Mouse (Mus musculus): ENCODE data around the gene Sox11. TPM values are rescaled to one million over a fixed set of nuclear protein-coding genes. Genes with fewer than 3 reads are reported as not detected.

The Sox11 gene
- polyA plus RNA-seq, 1 experiment, result 273 TPM

DNA sequence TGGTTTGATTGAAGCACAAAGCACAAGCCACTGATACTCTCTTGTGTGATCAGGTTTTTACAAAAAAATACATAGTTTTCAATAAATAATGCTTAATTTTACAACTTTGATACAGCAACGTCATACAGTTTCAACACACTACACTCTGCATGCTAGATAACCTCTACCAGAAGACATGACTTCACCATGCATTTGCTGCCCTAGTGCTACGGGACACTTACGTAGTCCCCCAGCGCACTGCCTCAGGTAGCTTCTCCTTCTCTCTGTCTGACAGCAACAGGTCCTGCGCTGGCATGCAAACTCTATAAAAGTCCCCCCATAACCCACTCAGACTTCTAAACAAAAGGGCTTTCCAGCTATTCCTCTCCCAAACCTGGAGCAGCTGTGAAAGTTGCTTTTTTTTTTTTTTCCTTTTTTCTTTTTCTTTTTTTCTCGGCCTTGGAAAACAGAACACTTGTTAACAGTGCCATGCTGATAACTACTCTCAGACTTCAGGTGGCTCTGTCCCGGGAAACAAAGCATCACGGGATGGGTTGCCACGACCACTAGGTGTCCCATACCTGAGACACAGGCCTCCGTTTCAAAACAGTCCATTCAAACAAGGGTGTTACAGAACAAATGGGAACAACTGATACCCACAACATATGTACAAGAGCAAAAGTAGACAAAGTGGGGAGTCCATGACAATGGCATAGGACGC is 6.9 kb downstream of the Sox11 start:
- peak; percentile 72 for DNase-seq (ENCODE audit: low read depth)
- TF ChIP-seq CTCF (IDR thresholded peaks at IDR 0.05; ENCODE audit: borderline replicate concordance, extremely low read depth, insufficient read depth, insufficient read length), result peak; percentile 34; the same call in 1 of the 2 replicates
- TF ChIP-seq POLR2A (IDR thresholded peaks at IDR 0.05; ENCODE audit: borderline replicate concordance, extremely low read depth, insufficient read depth, insufficient read length, poor library complexity, severe bottlenecking), result no peak

DNA sequence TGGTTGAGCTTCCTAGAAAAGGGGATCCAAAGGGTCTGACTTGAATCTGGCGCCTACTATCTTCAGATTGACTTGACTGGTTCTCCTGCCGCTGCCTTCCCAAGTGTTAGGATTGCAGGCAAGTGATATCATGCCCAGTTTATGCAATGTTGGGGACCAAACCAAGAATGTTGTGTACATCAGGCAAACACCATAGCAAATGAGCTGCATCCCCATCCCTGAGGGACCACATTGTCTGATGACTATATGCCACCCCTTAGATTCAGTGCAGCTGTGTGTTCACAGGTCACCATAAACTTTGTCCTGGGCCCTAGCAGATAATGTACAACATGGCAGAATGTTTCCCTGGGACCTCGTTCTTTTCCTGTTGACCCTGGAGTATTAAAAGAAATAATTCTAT is 8.8 kb downstream of the Sox11 start:
- DNase-seq (ENCODE audit: low read depth), result peak; percentile 33
- no peak for TF ChIP-seq POLR2A (IDR thresholded peaks at IDR 0.05; ENCODE audit: borderline replicate concordance, extremely low read depth, insufficient read depth, insufficient read length, poor library complexity, severe bottlenecking)
- TF ChIP-seq CTCF (IDR thresholded peaks at IDR 0.05; ENCODE audit: borderline replicate concordance, extremely low read depth, insufficient read depth, insufficient read length), result no peak

DNA sequence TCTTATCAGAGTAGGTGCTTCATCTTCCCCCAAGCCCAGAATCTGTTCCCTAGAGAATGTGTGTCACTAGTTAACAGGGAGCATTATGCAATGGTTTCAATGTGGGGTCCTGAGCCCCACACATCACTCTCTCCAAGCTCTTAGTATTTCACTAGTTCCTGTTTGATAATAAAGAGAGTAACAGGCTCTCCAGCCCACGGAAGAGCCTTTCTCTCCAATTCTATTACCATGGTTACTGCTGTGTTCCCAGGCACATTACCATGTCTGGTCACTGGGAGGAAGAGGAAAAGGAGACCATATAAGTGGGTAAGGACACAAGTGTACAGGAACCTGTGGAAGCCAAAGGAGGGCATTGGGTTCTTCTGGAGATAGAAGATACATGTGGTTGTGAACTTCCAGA is 19.0 kb downstream of the Sox11 start:
- TF ChIP-seq POLR2A (IDR thresholded peaks at IDR 0.05; ENCODE audit: borderline replicate concordance, extremely low read depth, insufficient read depth, insufficient read length, poor library complexity, severe bottlenecking) (no peak), CTCF (IDR thresholded peaks at IDR 0.05; ENCODE audit: borderline replicate concordance, extremely low read depth, insufficient read depth, insufficient read length) (no peak)
- no peak for DNase-seq (ENCODE audit: low read depth)

DNA sequence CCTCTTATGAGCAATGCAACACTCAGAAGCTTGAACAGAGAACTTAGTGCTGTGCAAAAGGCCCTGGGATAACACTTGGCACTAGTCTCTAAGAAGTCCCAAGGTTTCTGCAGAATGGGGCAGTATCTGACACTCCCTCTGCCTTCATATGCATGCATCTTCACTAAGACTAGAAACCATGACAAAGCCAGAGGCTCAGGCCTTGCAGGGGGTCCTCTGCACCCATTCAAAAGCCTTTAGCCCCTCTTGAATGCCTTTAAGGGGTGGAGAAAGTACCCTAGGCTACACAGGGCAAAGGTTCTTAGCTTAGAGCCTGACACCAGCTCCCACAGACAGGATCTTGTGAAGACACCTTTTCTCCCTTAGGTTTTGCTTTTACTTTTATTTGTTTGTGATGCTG is 21.7 kb downstream of the Sox11 start:
- no peak for DNase-seq (ENCODE audit: low read depth)
- TF ChIP-seq CTCF (IDR thresholded peaks at IDR 0.05; ENCODE audit: borderline replicate concordance, extremely low read depth, insufficient read depth, insufficient read length) (no peak), POLR2A (IDR thresholded peaks at IDR 0.05; ENCODE audit: borderline replicate concordance, extremely low read depth, insufficient read depth, insufficient read length, poor library complexity, severe bottlenecking) (no peak)

DNA sequence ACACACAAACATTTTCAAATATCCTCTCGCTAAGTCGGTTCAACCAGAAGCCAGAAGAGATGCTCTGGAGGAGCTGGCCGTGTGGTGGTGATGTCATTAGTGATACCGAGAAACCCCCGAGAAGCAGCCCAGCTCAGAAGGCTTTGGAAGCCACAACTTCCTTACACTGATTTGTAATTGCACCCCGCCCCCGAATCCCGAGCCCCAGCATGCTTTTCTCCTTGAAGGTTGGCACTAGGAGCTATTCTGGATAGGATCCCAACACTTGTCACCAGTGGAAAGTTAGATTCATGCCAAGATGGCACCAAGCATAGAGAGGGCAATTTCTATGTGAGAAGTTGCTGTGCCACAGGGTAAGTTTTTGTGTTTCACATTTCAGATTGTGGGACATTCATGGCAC is 29.4 kb downstream of the Sox11 start:
- peak; percentile 71 for DNase-seq (ENCODE audit: low read depth)
- no peak for TF ChIP-seq POLR2A (IDR thresholded peaks at IDR 0.05; ENCODE audit: borderline replicate concordance, extremely low read depth, insufficient read depth, insufficient read length, poor library complexity, severe bottlenecking)
- TF ChIP-seq CTCF (IDR thresholded peaks at IDR 0.05; ENCODE audit: borderline replicate concordance, extremely low read depth, insufficient read depth, insufficient read length), result no peak

DNA sequence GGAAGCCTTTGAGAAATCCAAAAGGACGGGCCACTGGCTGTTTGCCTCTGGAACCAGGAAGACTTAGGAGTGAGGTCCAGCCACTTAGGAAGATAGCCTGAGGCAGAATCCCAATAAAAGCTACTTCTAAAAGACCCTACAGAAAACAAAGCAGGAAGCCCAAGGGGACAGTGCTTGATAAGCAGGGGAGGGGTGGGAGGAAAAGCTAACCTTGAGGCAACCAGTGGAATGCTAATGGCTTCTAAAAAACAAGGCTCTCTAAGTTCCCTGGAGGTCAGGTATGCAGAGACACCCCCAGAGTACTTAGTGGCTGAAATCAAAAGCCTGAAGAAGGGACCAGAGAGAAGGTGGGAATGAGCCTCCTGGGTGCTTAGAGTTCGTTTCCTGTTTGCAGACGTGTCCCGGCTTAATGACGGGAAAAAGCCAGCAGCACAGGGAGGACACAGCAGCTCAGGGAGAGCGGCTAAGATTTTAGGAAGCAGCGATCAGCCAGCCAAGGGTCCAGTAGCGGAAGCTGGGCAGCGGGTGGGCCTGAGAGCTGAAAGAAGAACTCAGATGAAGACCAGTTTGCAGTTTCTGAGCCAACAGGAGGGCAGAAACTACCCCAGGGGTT is 30.4 kb downstream of the Sox11 start:
- DNase-seq (ENCODE audit: low read depth), result no peak
- no peak for TF ChIP-seq CTCF (IDR thresholded peaks at IDR 0.05; ENCODE audit: borderline replicate concordance, extremely low read depth, insufficient read depth, insufficient read length)
- no peak for TF ChIP-seq POLR2A (IDR thresholded peaks at IDR 0.05; ENCODE audit: borderline replicate concordance, extremely low read depth, insufficient read depth, insufficient read length, poor library complexity, severe bottlenecking)

DNA sequence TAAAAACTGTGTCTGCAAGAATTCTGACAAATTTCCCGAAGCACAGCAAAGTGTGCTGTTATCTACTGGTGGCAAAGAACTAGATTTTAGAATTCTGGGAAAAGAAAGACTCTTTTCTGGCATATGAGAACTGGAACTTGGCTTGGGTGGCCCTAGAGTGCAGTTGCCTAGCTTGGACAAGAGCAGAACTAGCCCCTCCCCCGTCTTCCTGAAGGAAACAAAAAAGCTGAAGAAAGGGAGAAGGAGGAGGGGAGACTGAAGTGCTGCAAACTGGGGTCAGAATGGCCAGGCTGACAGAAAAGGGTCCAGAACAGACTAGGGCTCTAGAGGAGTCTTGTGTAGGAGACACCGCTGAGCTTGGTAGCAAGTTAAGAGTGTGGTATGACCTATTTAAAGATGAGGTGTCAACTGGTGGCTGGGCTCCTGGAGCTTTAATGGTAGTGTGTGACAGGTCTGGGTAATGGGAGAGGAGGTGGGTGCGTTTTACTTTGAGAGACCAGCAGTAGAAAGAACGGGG is 31.0 kb downstream of the Sox11 start:
- TF ChIP-seq CTCF (IDR thresholded peaks at IDR 0.05; ENCODE audit: borderline replicate concordance, extremely low read depth, insufficient read depth, insufficient read length) (no peak), POLR2A (IDR thresholded peaks at IDR 0.05; ENCODE audit: borderline replicate concordance, extremely low read depth, insufficient read depth, insufficient read length, poor library complexity, severe bottlenecking) (no peak)
- peak; percentile 31 for DNase-seq (ENCODE audit: low read depth)

DNA sequence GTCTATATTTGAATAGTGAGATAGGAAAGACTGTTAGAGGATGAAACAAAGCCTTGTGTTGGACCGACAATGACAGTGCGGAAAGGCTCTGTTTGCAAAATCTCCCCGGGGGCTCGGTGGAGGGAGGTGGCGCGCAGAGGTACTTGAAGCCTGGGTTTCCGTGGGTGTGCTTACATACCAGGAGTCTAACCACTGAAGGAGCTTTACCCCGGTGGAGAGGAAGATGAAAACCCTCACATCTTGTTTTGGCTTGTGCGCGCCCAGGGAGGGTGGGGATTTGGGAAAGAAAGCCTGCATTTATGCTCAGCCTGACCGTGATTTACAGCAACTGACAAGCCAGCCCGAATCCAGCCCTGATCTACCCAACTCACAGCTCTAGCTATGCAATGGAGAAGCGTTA is 31.7 kb downstream of the Sox11 start:
- no peak for DNase-seq (ENCODE audit: low read depth)
- no peak for TF ChIP-seq POLR2A (IDR thresholded peaks at IDR 0.05; ENCODE audit: borderline replicate concordance, extremely low read depth, insufficient read depth, insufficient read length, poor library complexity, severe bottlenecking)
- no peak for TF ChIP-seq CTCF (IDR thresholded peaks at IDR 0.05; ENCODE audit: borderline replicate concordance, extremely low read depth, insufficient read depth, insufficient read length)

DNA sequence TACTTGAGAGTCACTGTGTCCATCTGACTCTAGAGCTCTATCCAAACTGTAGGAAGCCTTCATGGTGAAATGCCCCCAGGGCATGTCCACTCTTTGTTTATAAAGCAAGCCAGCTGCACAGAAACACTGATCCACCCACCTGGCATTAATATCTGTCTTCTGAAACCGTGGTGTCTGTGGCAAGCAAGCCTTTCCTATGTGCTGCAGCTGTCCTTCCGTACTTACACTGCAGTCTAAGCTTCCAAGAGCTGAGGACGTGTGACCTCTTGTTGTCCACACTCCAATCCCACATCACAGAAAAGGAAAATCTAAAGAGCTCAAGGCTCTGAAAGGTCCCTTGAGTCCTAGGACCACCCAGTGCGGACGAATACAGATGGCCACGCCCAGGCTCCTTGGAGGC is 32.4 kb downstream of the Sox11 start:
- TF ChIP-seq POLR2A (IDR thresholded peaks at IDR 0.05; ENCODE audit: borderline replicate concordance, extremely low read depth, insufficient read depth, insufficient read length, poor library complexity, severe bottlenecking) (no peak), CTCF (IDR thresholded peaks at IDR 0.05; ENCODE audit: borderline replicate concordance, extremely low read depth, insufficient read depth, insufficient read length) (no peak)
- DNase-seq (ENCODE audit: low read depth), result no peak

DNA sequence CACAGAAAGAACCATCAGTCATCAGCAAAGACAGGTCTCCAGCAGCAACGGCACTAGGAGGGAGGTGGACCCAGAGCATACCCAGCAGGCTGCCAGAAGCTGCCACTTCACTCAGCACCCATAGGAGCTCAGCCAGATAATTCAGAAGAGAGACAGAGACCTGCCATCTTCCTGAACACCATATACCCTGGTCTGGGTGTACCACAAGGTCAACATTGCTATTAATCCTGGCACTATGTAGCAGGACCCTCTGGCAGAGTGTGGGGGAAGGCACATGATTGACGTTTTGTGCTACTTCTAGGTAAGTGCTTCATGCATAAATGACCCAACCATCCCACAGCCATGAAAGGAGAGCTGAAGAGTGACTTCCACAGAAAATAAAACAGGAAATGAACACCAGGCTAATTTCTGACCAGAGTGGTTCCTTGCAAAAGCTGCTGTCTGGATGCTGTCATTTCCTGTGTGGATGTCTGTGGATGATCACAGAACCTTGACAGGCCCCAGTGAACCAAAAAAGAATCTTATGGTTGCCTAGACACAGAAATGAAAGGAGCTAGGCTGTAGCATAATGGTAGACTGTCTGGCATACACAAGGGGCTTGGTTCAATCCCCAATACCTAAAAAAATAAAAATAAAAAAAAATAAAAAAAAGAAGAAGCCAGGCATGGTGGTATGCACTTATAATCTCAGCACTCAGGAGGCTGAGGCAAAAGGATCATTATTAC is 37.5 kb downstream of the Sox11 start:
- peak; percentile 17 for DNase-seq (ENCODE audit: low read depth)
- no peak for TF ChIP-seq CTCF (IDR thresholded peaks at IDR 0.05; ENCODE audit: borderline replicate concordance, extremely low read depth, insufficient read depth, insufficient read length)
- TF ChIP-seq POLR2A (IDR thresholded peaks at IDR 0.05; ENCODE audit: borderline replicate concordance, extremely low read depth, insufficient read depth, insufficient read length, poor library complexity, severe bottlenecking), result no peak

DNA sequence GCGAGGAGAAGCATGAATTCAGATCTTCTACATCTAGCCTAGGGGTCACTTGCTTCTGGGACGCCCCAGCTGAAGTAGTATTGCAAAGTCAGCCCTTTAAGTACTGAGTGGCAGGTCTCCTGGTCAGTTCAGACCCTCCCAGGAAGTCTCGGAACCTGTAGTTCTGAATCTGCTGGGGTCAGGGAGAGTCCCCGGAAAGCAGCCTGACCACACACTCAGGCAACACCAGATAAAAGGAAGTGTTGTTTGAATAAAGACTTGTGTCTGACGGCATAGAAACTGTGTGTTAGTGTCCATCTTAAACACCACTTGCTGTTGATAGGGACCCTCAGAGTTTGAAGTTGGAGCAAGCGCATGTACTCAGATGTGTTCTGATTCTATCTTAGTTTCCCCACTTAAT is 39.2 kb downstream of the Sox11 start:
- TF ChIP-seq POLR2A (IDR thresholded peaks at IDR 0.05; ENCODE audit: borderline replicate concordance, extremely low read depth, insufficient read depth, insufficient read length, poor library complexity, severe bottlenecking) (no peak), CTCF (IDR thresholded peaks at IDR 0.05; ENCODE audit: borderline replicate concordance, extremely low read depth, insufficient read depth, insufficient read length) (no peak)
- DNase-seq (ENCODE audit: low read depth), result no peak

All from brain, embryonic 14.5 days (tissue).